Mouse (Mus musculus): ENCODE measurements at regions not wholly inside any gene's neighbourhood (a gene's known extent, or its start where the extent isn't known, plus 50 kb on each side); places are given as distances from the start of the nearest gene placed in this dataset.

- Histone ChIP-seq H3K27ac (ENCODE audit: low read depth) (no peak overlapping the region), H3K4me1 (ENCODE audit: control insufficient read depth, insufficient read depth) (no peaks in the 10 kb centered on the region), H3K9me3 (replicated peaks; ENCODE audit: control insufficient read depth, low read length) (no peaks in the 10 kb centered on the region), H3K36me3 (replicated peaks; ENCODE audit: control insufficient read depth, insufficient read depth, low read length) (no peaks in the 10 kb centered on the region), H3K4me2 (ENCODE audit: low read depth, low read length) (no peak overlapping the region), H3K9ac (replicated peaks; ENCODE audit: low read depth, low read length) (no peak overlapping the region), H3K27me3 (ENCODE audit: control insufficient read depth, insufficient read depth, low read length) (no peaks in the 10 kb centered on the region), H3K4me3 (ENCODE audit: low read depth, low read length) (no peak overlapping the region)
- DNase-seq (ENCODE audit: low spot score) (no peak), ATAC-seq (ENCODE audit: insufficient read depth, low read depth) (no peak)
- TF ChIP-seq EP300 (IDR thresholded peaks at IDR 0.05; ENCODE audit: low read depth) = no peak
- no peak for TF ChIP-seq CTCF (IDR thresholded peaks at IDR 0.05; ENCODE audit: low read depth)
- 72% methylated on average over 2 of the region's 2 CpGs for WGBS
These were observed 494.5 kb upstream of the 4930412O13Rik start for GRCm38 (mm10) chr2:9386566-9386965.

- no peak for ATAC-seq (ENCODE audit: insufficient read depth, low read depth)
- H3K4me1 ChIP-seq (ENCODE audit: control insufficient read depth, insufficient read depth) = no peaks in the 10 kb centered on the region
- TF ChIP-seq EP300 (IDR thresholded peaks at IDR 0.05; ENCODE audit: low read depth) = no peak
- TF ChIP-seq CTCF (IDR thresholded peaks at IDR 0.05; ENCODE audit: low read depth) = no peak
- no peak overlapping the region for H3K27ac ChIP-seq (ENCODE audit: low read depth)
- no peak overlapping the region for H3K4me2 ChIP-seq (ENCODE audit: low read depth, low read length)
- H3K4me3 ChIP-seq (ENCODE audit: low read depth, low read length) = no peak overlapping the region
- no peaks in the 10 kb centered on the region for H3K9me3 ChIP-seq (replicated peaks; ENCODE audit: control insufficient read depth, low read length)
- H3K36me3 ChIP-seq (replicated peaks; ENCODE audit: control insufficient read depth, insufficient read depth, low read length) = no peaks in the 10 kb centered on the region
- no peaks in the 10 kb centered on the region for H3K27me3 ChIP-seq (ENCODE audit: control insufficient read depth, insufficient read depth, low read length)
- WGBS = 63% methylated on average over 3 of the region's 3 CpGs
- DNase-seq (ENCODE audit: low spot score) = no peak
- no peak overlapping the region for H3K9ac ChIP-seq (replicated peaks; ENCODE audit: low read depth, low read length)
These were observed 493.0 kb upstream of the 4930412O13Rik start for GRCm38 (mm10) chr2:9388058-9388457.

DNA sequence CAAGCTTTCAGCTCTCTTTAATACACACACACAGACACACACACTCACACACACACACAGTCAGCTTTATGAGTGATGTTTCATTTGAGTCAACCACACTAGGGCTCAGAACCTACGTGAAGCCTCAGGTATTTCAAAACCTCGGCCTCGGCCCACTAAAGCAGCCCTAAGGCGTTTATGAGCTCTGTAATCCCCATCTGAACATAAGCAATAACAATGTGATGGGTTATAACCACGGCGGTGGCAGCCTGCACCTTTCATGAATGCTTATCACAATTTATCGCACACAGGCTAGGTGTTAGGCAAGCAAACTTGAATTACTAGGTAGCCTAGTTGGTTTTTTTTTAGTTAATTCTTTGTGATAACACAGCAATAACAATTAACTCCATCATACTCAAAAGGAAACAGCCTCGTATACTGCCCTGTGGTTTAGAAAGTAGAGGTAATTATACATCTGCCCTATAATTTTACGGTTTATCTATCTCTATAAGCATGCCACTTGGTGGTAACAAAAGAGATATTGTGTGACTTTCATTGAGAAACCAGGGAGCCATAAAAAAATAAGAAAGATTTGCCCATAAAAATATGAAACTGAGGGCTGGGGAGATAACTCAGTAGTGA, 485.6 kb upstream of the 4930412O13Rik start:
- Histone ChIP-seq H3K9me3 (replicated peaks; ENCODE audit: control insufficient read depth, low read length) (no peaks in the 10 kb centered on the region), H3K9ac (replicated peaks; ENCODE audit: low read depth, low read length) (no peak overlapping the region), H3K4me1 (ENCODE audit: control insufficient read depth, insufficient read depth) (no peaks in the 10 kb centered on the region), H3K4me2 (ENCODE audit: low read depth, low read length) (no peak overlapping the region), H3K4me3 (ENCODE audit: low read depth, low read length) (no peak overlapping the region), H3K27ac (ENCODE audit: low read depth) (no peak overlapping the region), H3K36me3 (replicated peaks; ENCODE audit: control insufficient read depth, insufficient read depth, low read length) (no peaks in the 10 kb centered on the region), H3K27me3 (ENCODE audit: control insufficient read depth, insufficient read depth, low read length) (no peaks in the 10 kb centered on the region)
- 78% methylated on average over 9 of the region's 9 CpGs for WGBS
- no peak for DNase-seq (ENCODE audit: low spot score)
- TF ChIP-seq CTCF (IDR thresholded peaks at IDR 0.05; ENCODE audit: low read depth) (no peak), EP300 (IDR thresholded peaks at IDR 0.05; ENCODE audit: low read depth) (no peak)
- no peak for ATAC-seq (ENCODE audit: insufficient read depth, low read depth)

GRCm38 (mm10) chr2:9401461-9401860, 479.6 kb upstream of the 4930412O13Rik start:
- no peak overlapping the region for H3K4me2 ChIP-seq (ENCODE audit: low read depth, low read length)
- no peak for ATAC-seq (ENCODE audit: insufficient read depth, low read depth)
- H3K36me3 ChIP-seq (replicated peaks; ENCODE audit: control insufficient read depth, insufficient read depth, low read length) = no peaks in the 10 kb centered on the region
- TF ChIP-seq EP300 (IDR thresholded peaks at IDR 0.05; ENCODE audit: low read depth) (no peak), CTCF (IDR thresholded peaks at IDR 0.05; ENCODE audit: low read depth) (no peak)
- H3K27me3 ChIP-seq (ENCODE audit: control insufficient read depth, insufficient read depth, low read length) = no peaks in the 10 kb centered on the region
- no peak overlapping the region for H3K27ac ChIP-seq (ENCODE audit: low read depth)
- H3K9me3 ChIP-seq (replicated peaks; ENCODE audit: control insufficient read depth, low read length) = no peaks in the 10 kb centered on the region
- H3K9ac ChIP-seq (replicated peaks; ENCODE audit: low read depth, low read length) = no peak overlapping the region
- WGBS = 79% methylated on average over 7 of the region's 7 CpGs
- no peaks in the 10 kb centered on the region for H3K4me1 ChIP-seq (ENCODE audit: control insufficient read depth, insufficient read depth)
- DNase-seq (ENCODE audit: low spot score) = no peak
- no peak overlapping the region for H3K4me3 ChIP-seq (ENCODE audit: low read depth, low read length)

DNA sequence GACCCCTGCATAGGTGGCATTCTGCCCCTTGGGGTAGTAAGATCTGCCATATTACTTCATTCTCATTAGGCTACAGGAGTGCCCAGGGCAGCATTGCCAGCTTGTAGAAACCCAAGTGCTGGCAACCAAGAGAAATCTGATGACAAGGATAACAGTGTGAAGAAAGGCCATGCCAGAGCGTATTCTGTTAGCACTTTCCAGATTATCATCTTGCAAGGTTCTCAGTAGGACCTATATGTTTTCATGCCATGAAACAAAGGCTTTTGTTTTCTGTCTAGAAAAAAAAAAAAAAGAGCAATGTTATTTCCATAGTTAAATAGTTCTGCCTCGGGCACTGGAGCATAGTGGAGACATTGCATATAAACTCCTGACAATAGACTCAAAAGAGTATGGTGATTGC, 478.8 kb upstream of the 4930412O13Rik start:
- H3K4me3 ChIP-seq (ENCODE audit: low read depth, low read length) = no peak overlapping the region
- no peaks in the 10 kb centered on the region for H3K4me1 ChIP-seq (ENCODE audit: control insufficient read depth, insufficient read depth)
- TF ChIP-seq CTCF (IDR thresholded peaks at IDR 0.05; ENCODE audit: low read depth) = no peak
- TF ChIP-seq EP300 (IDR thresholded peaks at IDR 0.05; ENCODE audit: low read depth) = no peak
- DNase-seq (ENCODE audit: low spot score) = no peak
- H3K36me3 ChIP-seq (replicated peaks; ENCODE audit: control insufficient read depth, insufficient read depth, low read length) = no peaks in the 10 kb centered on the region
- H3K27ac ChIP-seq (ENCODE audit: low read depth) = no peak overlapping the region
- no peak overlapping the region for H3K4me2 ChIP-seq (ENCODE audit: low read depth, low read length)
- WGBS = 58% methylated on average over 2 of the region's 2 CpGs
- no peak for ATAC-seq (ENCODE audit: insufficient read depth, low read depth)
- no peaks in the 10 kb centered on the region for H3K27me3 ChIP-seq (ENCODE audit: control insufficient read depth, insufficient read depth, low read length)
- H3K9me3 ChIP-seq (replicated peaks; ENCODE audit: control insufficient read depth, low read length) = no peaks in the 10 kb centered on the region
- no peak overlapping the region for H3K9ac ChIP-seq (replicated peaks; ENCODE audit: low read depth, low read length)

DNA sequence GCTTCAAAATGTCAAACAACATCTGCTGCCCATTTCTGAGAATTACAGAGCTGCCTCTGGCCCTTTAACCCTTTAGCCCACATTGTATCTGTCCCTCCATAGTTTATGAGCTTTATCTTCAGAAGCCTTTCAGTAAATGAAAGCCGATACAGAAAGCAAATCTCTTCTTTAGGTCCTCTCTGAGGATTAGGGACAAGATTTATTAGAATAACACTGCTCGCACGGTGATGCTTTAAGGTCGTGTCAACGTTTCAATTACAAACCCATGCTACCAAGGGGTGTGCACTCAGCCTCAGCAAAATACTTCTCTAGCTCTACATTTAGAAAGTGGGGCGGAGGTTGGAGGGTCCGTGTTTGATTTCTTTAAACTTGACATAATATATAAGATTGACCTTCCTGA, 472.0 kb upstream of the 4930412O13Rik start:
- no peak overlapping the region for H3K9ac ChIP-seq (replicated peaks; ENCODE audit: low read depth, low read length)
- no peaks in the 10 kb centered on the region for H3K9me3 ChIP-seq (replicated peaks; ENCODE audit: control insufficient read depth, low read length)
- 71% methylated on average over 7 of the region's 7 CpGs for WGBS
- TF ChIP-seq EP300 (IDR thresholded peaks at IDR 0.05; ENCODE audit: low read depth) (no peak), CTCF (IDR thresholded peaks at IDR 0.05; ENCODE audit: low read depth) (no peak)
- H3K27ac ChIP-seq (ENCODE audit: low read depth) = no peak overlapping the region
- H3K4me3 ChIP-seq (ENCODE audit: low read depth, low read length) = no peak overlapping the region
- no peaks in the 10 kb centered on the region for H3K27me3 ChIP-seq (ENCODE audit: control insufficient read depth, insufficient read depth, low read length)
- H3K4me1 ChIP-seq (ENCODE audit: control insufficient read depth, insufficient read depth) = no peaks in the 10 kb centered on the region
- ATAC-seq (ENCODE audit: insufficient read depth, low read depth) (no peak), DNase-seq (ENCODE audit: low spot score) (no peak)
- no peak overlapping the region for H3K4me2 ChIP-seq (ENCODE audit: low read depth, low read length)
- no peaks in the 10 kb centered on the region for H3K36me3 ChIP-seq (replicated peaks; ENCODE audit: control insufficient read depth, insufficient read depth, low read length)
